28 mouse cellular contexts compared by ENCODE assay signal in the genomic region with DNA sequence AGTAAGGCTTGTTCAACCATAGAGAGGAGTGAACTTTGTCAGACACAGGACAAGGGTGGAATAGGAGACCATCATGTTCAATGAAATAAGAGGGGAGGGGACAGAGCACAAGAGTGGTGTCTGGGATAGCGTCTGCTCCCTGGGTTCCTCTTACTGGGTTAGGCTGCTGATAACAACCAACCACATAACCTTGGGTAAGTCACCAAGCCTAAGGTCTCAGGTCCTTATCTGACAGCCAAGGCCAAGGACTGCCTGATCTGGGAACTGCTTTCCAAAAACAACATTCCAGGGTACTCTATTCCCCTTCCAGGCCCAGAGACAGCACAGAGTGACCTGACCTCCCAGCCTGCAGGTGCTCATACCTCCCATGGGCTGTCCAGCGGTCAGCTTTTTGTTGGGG. TPM values are rescaled to one million over a fixed set of nuclear protein-coding genes. Genes with fewer than 3 reads are reported as not detected.
DNase-seq lines count a peak whose midpoint lies in the region; ATAC-seq and TF ChIP-seq lines count a peak whose summit lies in the region.
"Had no signal": no experiment of that assay in that cellular context is flagged by ENCODE, and none has a peak within 500 bp of the region (broad histone marks: within the 10 kb centered on the region; RNA-seq: fewer than 3 reads in every experiment).

No protein-coding gene starts in this region.

- H3K27ac ChIP-seq in MEL (ENCODE audit: control insufficient read depth, low read depth, low read length), result no peak overlapping the region
- H3K27ac ChIP-seq: embryonic facial prominence, embryonic 13.5 days; forebrain, embryonic 10.5 days; forebrain, embryonic 13.5 days; hindbrain, embryonic 13.5 days; intestine, embryonic 15.5 days had no signal

- ATAC-seq in common myeloid progenitor, adult 5-6 weeks (replicated peaks; ENCODE audit: low read depth, poor library complexity, severe bottlenecking), result peak; percentile 50; the same call in 1 of the 2 replicates
- no peak for ATAC-seq in granulocyte monocyte progenitor cell, adult 5-6 weeks (replicated peaks; ENCODE audit: poor library complexity, severe bottlenecking)
- ATAC-seq: activated CD4-positive, CD25-positive, alpha-beta regulatory T cell, adult 4 months; forebrain, embryonic 13.5 days; forebrain, embryonic 16.5 days; hindbrain, embryonic 16.5 days; intestine, embryonic 15.5 days had no signal

- no peaks in the 10 kb centered on the region for H3K27me3 ChIP-seq in MEL (ENCODE audit: control insufficient read depth in 1 of 2, insufficient read depth in 2 of 2, low read length in 2 of 2)
- H3K27me3 ChIP-seq: forebrain, embryonic 13.5 days; hindbrain, embryonic 13.5 days; intestine, embryonic 15.5 days had no signal

- H3K36me3 ChIP-seq in MEL (ENCODE audit: control insufficient read depth in 1 of 2, insufficient read depth in 2 of 2, low read length in 2 of 2), result no peaks in the 10 kb centered on the region; a peak in 1 of 4 replicates
- H3K36me3 ChIP-seq: G1E; hindbrain, embryonic 13.5 days; intestine, embryonic 15.5 days had no signal

- no peak for TF ChIP-seq CTCF in MEL (IDR thresholded peaks at IDR 0.05 in 2 of 3, conservative IDR thresholded peaks at IDR 0.05 in 1 of 3; ENCODE audit: control insufficient read depth in 1 of 3, insufficient read depth in 1 of 3, low read depth in 2 of 3, low read length in 3 of 3, poor library complexity in 1 of 3, severe bottlenecking in 1 of 3)

- H3K9me3 ChIP-seq in MEL (replicated peaks; ENCODE audit: insufficient read depth, low read length), result no peaks in the 10 kb centered on the region
- H3K9me3 ChIP-seq: embryonic facial prominence, embryonic 10.5 days; embryonic facial prominence, embryonic 13.5 days; forebrain, embryonic 10.5 days; forebrain, embryonic 13.5 days; hindbrain, embryonic 13.5 days; intestine, embryonic 15.5 days had no signal

- no peak for TF ChIP-seq POLR2A in MEL (IDR thresholded peaks at IDR 0.05; ENCODE audit: control insufficient read depth in 1 of 2, insufficient read depth in 1 of 2, low read depth in 1 of 2, low read length in 2 of 2, poor library complexity in 1 of 2)

- peak; percentile 24 to 58; a peak in 1 of 4 replicates for TF ChIP-seq EP300 in MEL (IDR thresholded peaks at IDR 0.05; ENCODE audit: low read depth in 1 of 2, low read length in 2 of 2)

- peak; percentile 61 for DNase-seq in adrenal gland, adult 2 months
- DNase-seq in adrenal gland, postnatal 36 days, result no peak
- peak; percentile 41 for DNase-seq in MEL (ENCODE audit: low read depth, low spot score)
- no peak for DNase-seq in c-Kit-positive CD71-positive TER-119-positive erythroid progenitor cells, embryonic 14.5 days (ENCODE audit: low spot score)
- DNase-seq: adrenal gland, postnatal 25 days; B cell, adult 2 months; cerebellum, adult 11 months; cerebellum, adult 2 months; cerebellum, adult 9-11 months; cerebellum, postnatal 25 days; embryo, embryonic 11 days; gastrocnemius, postnatal 10 days; gastrocnemius, postnatal 36 days; heart, adult 11 months; kidney, adult 11 months had no signal

- no peaks in the 10 kb centered on the region for H3K79me2 ChIP-seq in MEL (ENCODE audit: control insufficient read depth, insufficient read depth, low read length, poor library complexity)

- no peak for TF ChIP-seq RAD21 in MEL (IDR thresholded peaks at IDR 0.05; ENCODE audit: low read depth, low read length)

- H3K4me3 ChIP-seq in MEL (ENCODE audit: control insufficient read depth in 1 of 2, insufficient read depth in 1 of 2, low read depth in 2 of 2, low read length in 2 of 2), result no peak overlapping the region
- H3K4me3 ChIP-seq: embryonic facial prominence, embryonic 10.5 days; embryonic facial prominence, embryonic 13.5 days; forebrain, embryonic 10.5 days; forebrain, embryonic 13.5 days; hindbrain, embryonic 13.5 days; intestine, embryonic 15.5 days had no signal

- H3K9ac ChIP-seq in MEL (ENCODE audit: control insufficient read depth, low read depth, low read length, poor library complexity, severe bottlenecking), result no peak overlapping the region
- H3K9ac ChIP-seq: embryonic facial prominence, embryonic 13.5 days; forebrain, embryonic 13.5 days; hindbrain, embryonic 13.5 days; intestine, embryonic 15.5 days had no signal

- peaks cover 3 to 6% of the 10 kb centered on the region in 2 experiments; a peak in 1 of 4 replicates for H3K4me1 ChIP-seq in MEL (ENCODE audit: control insufficient read depth in 1 of 2, insufficient read depth in 2 of 2, low read length in 2 of 2)
- H3K4me1 ChIP-seq: forebrain, embryonic 13.5 days had no signal

TF ChIP-seq in MEL, 35 proteins besides CTCF, POLR2A, EP300 and RAD21:
- TF ChIP-seq GATA1 (IDR thresholded peaks at IDR 0.05; ENCODE audit: low read depth, low read length), result peak; percentile 65; the same call in 1 of the 2 replicates
- no peak for TF ChIP-seq USF1 (IDR thresholded peaks at IDR 0.05; ENCODE audit: low read depth, low read length)

RNA-seq across cellular contexts. Expression of a gene that starts 59.3 kb away (rescaled TPM):
- 10 to 100 TPM; 28.0 to 33.1 TPM for total RNA-seq in adrenal gland, adult 2 months (2021)
- 19.8 and 21.0 TPM in 2 replicates for polyA plus RNA-seq in adrenal gland, adult 2 months (2012; rRNA removed)
- total RNA-seq in adrenal gland, postnatal 36 days (2021), result 10 to 100 TPM; 30.4 to 32.8 TPM
- total RNA-seq in MEL (2012; rRNA removed), result 15.3 and 15.9 TPM in 2 replicates
- polyA plus RNA-seq in MEL (2012; ENCODE audit: insufficient read depth in 1 of 2, insufficient read length in 2 of 2, low read depth in 1 of 2, low replicate concordance in 2 of 2, missing spikeins in 1 of 2), result 10 to 100 TPM in 1 of 2 experiments, not detected in 1; 20.7 TPM
- total RNA-seq in common myeloid progenitor, adult 5-6 weeks (2017), result 6.3 and 7.8 TPM in 2 replicates
- 25.4 and 28.7 TPM in 2 replicates for total RNA-seq in granulocyte monocyte progenitor cell, adult 5-6 weeks (2014; fragmentation: Nextera tagmentation)
- 6.5 and 7.9 TPM in 2 replicates for total RNA-seq in granulocyte monocyte progenitor cell, adult 5-6 weeks (2017)
- total RNA-seq: CH12.LX had no signal
- polyA plus RNA-seq: G1E had no signal

Comparison
In these comparisons a context has a peak if more than half of its experiments do, and no peak if none do; other contexts are left out.
1. DNase-seq: peak in adrenal gland, adult 2 months (single experiment) and MEL (single experiment); none in adrenal gland, postnatal 36 days (0 of 2) and c-Kit-positive CD71-positive TER-119-positive erythroid progenitor cells, embryonic 14.5 days (single experiment).